Mouse (Mus musculus) small intestine, adult 10 weeks (tissue): ENCODE data around the gene Epha7. TPM values are rescaled to one million over a fixed set of nuclear protein-coding genes. Genes with fewer than 3 reads are reported as not detected.

Experiments
- polyA plus RNA-seq: library from polyadenylated mRNA; stranded (reverse); fragments of 350-450 nt; fragmentation: Illumina TruSeq; extraction: RNeasy Lipid Tissue Mini Kit (QIAGEN cat#74804); gene quantifications from one replicate; pipeline ENCODE4 v1.2.3, GENCODE M21; 2014; ENCODE audit warnings: low replicate concordance

The Epha7 gene
- polyA plus RNA-seq: 1.6 TPM

GRCm38 (mm10) chr4:28812691-28813289, at the start of gene Epha7:
Epha7 (plus strand) TSS chr4:28813131.

